Mouse (Mus musculus) right cerebral cortex, postnatal 4 days (tissue): ENCODE measurements at regions not wholly inside any gene's neighbourhood (a gene's known extent, or its start where the extent isn't known, plus 50 kb on each side); places are given as distances from the start of the nearest gene placed in this dataset.
A peak's percentile ranks its signal among the peaks of the same experiment; 100 is the strongest.

Experiments used
- DNase-seq: peaks from one replicate; pipeline ENCODE4 v3.0.0-alpha.2; 2022

DNA sequence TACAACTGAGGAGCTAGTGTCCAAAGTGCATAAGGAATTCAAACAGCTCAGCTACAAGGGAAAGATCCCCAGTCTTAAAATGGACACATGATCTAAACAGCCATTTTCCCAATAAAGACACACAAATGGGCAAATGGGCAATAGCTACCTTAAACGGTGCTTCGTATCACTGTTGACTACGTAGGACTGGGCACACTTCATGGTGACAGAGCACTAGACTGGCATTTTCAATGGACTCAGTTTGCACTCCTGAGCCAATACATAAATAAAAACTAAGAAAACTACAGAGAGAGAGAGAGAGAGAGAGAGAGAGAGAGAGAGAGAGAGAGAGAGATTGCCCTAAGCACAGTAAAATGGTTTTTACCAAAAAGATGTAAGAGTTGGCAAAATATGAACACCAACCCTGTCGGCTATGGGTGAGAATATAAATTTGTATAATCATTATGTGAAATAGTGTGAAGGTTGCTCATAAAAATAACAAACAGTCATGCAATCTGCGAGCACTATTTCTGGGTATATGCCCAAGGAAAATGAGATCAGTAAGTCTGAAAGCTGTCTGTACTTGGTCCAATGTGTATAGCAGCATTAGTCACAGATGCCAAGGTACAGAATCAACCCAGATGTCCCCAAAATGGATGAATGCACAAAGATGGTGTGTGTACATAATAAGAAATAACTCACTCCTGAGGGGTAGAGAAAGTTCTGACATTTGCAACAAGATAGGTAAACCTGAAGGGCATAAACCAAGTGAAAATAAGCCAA lies 312.9 kb upstream of the Clec14a start:
- DNase-seq, result no peak

DNA sequence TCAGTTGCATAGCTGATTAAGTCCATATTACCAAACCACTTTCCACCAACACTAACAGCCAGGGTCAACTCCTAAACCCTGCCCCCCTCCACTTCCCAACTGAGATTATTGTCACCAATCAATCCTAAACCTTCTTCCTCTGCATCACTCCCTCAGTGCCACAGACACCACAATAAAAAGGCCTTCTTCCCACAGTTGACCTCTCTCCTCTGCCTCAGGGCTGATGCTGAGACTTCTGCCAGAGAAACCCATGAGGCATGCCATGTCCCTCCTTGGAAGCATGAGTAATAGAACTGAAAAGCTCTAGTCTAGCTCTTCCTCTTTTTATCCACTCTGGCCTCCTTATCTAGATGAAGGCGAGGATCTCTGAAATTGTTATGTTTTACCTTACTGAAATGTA lies 300.0 kb upstream of the Clec14a start:
- no peak for DNase-seq

DNA sequence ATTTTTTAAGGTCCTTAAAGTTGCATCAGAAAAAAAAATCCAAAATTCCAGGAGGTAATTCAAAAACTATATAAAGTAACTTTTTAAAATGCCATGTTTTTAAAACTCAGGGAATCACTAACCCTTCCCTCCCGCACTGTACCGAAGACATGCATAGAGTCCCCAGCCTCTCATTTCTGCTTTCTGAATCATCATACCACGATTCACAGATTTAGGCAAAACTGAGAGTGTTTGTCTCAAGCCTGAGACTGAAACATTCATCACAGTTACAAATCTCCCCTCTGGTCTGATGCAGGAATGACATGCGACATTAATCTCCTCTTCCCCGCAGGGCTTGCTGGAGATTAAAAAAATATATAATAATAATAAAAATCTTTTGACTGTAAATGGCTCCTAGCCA lies 291.8 kb upstream of the Clec14a start:
- DNase-seq, result no peak

DNA sequence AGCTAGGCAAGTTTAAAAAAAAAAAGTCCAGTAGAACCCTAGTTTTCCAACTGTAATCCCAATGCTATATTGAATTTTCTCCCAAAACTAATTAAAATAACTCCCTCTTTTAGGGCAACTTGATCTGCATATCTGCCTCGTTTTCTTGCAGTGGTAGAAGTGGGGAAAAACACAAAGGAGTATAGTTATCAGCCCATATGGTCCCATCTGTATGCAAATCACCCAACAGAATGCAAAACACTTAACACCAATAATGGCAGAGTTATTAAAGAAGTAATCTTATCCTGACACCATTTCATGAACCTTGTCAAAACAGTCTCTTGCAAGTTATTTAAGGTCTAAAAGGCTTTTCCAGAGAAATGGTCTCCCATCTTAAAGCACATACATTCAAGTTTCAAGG lies 290.7 kb upstream of the Clec14a start:
- DNase-seq, result no peak

DNA sequence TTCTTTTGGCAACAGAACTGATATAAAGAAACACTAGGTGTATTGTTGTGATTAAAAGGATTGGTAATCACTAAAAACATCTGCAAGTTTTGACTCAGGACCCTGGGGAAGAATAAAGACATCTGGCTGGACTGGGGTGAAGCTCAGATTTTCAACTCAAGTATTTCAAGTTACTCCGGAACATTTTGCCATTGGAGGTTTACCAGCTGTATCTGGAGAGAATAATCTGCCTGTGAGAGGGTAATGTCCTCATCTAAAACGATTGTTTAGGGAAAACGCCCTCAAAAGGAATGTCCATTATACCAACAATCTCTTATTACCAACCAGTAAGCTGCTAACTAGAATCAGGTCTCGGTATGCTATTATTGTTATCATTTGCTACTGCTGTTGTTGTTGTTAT lies 288.2 kb upstream of the Clec14a start:
- DNase-seq, result no peak

DNA sequence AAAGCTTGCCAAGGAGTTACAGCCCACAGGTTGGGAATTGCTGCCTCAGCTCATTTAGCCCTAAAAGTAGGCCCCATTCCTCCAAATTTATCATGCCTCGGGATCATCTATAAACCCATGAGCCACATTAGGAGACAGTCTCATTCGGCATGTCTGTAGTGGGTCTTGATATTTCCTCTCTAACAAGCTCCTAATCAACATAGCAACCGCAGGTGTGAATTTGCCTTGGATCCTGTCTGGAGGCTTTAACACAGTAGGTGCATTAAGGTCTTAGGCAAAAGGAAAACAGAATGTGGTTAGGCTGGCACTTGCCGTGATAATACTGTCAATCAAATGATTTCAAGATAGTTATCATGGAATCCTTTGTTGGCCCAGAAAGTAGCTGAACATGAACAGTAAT lies 287.7 kb upstream of the Clec14a start:
- DNase-seq, result no peak

DNA sequence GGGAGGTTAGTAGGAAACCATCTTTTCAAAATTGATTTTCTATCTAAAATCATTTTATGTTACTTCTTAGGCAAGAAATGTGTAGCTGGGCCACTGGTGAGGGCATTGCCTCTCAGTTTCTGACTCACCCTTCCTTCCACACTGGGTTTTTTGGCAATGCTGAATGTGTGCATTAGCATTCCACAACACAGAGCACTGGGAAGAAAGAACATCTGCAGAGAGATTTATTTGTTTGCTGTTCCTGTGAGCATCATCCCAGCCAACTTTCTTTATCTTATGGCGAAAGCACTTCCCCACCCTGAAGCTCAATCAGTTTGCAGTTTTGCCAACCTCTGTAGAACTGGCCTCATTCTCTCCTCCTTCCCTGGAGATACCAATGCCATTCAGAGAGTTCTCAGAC lies 287.0 kb upstream of the Clec14a start:
- no peak for DNase-seq

DNA sequence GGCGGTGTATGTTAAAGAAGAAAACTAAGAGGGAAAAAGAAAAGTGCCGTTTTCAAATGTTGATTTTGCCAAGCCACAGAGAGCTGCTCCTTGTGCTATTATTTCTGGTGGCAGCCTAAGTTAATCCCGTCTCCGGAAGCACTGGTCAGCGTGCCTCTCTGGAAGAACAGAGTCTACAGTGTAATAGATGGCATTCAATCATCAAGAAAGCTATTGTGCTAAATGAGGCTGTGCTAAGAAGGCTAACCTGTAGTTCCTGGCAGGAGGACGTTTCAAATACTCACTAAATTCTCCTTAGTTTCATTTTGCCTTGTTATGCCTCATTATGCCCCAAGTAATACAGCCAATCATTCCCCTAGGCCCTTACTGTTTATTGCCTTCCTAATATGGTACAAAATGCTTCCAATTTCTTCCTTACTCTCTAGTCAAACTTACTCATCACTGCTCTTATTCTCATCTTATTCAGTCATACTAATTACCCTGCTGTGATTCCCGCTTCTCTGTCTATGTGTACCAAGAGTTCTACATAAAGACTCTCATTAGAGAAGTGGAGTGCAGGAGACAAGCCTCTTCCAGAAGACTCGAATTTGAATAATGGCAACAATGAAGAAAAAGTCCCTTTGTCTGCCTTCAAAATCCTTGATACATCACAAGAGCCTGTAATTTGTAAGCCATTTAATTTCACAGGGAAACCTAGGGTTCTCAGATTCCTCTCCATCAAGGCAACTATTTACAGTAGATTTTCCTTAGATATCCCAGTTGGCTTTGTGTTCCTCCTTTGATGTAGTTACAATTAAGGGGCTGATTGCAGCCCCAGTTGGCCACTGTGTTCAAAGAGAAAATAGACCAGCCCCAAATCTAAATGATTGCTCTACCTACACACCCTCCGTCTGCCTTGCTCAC lies 282.0 kb upstream of the Clec14a start:
- DNase-seq, result no peak

DNA sequence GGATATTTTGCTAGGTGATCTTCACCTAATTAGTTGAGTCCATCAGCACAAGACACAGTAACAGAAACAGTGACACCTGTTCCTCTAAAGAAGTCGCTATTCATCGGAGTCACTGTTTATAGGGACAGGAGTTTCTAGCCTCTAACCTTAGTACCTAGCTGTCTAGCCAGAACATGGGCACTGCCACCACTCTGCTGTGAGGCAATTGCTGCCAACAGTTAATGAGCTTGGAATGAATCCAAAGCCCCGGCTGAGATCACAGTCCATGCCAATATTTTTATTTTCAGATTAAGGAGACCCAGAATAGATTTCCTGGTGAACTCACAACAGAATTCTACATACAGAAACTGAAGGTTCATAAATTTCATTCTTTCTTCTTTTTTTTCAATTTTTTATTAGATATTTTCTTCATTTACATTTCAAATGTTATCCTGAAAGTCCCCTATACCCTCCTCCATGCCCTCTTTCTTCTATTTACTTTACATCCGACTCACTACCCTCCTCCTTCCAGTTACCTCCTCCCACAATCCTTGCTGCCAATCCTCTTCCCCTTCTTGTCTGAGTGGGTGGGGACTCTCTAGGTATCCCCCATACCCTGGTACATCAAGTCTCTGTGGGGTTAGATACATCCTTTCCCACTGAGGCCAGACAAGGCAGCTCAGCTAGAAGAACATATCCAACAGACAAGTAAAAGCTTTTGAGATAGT lies 276.9 kb upstream of the Clec14a start:
- DNase-seq, result no peak

DNA sequence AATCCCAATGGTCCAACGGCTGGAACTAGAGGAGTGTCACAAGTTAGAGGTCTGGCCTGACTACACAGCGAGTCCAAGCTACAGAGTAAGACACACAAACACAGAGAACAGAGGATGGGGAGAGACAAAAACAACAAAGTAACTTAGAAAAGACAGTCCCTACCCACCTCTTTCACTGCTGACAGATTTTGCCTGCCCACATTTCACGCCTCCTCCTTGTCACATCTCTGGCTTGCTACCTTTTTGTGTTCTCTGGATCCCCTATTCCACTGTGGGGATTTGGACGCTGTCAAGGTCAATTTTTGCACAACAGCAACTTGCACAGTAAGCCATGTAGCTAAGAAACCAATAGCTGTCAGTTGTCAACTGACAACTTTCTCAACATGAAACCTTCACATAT lies 275.8 kb upstream of the Clec14a start:
- DNase-seq, result no peak

DNA sequence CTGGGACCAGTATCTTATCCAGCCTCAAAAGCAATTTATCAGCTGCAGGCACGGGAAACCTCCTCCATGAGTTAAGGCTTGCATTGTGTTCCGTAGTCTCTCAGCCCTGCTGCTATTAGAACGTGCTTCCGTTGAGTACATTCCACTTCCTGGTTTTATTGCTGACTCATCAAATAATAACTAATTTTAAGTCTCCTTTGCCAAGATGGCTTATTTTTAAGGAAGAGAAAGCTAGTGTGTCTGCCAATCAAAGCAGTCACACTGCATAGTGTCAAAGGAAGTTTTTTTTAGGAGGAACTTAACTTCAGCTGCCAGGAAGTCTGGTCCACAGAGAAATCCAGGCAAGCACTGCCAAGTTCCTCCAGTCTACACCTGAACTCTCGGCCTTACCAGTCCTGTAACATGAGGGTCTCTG lies 269.2 kb upstream of the Clec14a start:
- DNase-seq, result no peak

DNA sequence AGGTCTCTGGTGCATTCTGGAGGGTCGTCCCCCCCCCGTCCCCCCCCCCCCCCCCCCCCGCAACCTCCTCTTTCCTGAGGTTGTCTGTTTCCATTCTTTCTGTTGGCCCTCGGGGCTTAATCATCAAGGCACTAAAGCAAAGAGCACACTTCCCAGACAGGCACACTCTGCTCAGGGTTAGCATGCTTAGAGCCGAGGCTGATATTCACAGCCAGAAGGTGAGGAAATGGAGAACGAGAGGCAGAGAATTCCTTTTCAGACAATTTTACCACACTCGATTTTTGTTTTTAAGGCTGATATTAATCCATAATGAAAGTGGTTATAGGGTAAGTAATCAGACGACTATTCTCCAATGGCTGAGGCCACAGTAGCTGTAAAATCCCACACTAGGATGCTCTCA lies 268.7 kb upstream of the Clec14a start:
- DNase-seq, result no peak

DNA sequence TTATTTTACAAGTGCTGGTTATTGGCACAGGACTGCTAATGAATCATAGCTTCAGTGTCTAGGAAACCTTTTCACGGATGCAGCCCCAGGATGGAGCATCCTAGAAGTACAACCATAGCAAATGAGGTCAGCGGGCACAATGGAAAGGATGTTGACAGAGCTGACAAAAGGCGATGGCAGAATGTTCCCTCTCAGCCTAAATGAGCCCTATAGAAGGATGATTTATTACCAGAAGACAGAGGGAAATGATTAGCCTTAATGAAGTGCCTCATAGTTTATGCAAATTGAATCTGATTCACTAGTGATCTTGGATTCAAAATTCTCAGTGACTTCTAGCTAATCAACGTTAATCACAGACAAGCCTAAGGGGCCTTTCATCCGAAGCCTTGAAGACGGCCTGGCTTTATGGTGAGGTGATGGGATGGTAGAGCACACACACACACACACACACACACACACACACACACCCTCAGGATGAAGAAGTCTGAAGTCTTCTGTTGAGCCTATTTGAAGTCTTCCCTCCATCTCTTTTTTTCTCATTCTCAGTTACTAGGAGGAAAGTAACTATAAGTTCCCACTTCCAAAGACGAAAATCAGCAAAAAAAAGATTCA lies 267.4 kb upstream of the Clec14a start:
- no peak for DNase-seq

DNA sequence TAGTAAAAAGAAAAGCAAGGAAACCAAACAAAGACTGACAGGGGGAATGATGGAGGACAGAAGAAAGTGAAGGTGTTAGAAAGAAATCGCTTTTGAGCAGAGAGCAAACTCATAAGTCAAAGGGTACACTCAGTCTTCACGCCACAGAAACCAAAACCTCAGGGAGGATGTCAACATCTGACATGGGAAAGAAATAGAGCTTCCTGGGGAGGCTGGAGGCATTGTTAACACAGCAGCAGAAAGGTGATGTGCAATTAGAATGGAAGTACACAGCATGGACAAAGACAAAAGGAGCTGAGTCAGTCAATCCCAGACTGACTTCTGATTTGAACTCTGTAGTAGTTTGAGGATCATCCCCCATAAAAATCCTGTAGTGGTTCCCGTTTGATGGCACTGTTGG lies 261.2 kb upstream of the Clec14a start:
- DNase-seq, result no peak

DNA sequence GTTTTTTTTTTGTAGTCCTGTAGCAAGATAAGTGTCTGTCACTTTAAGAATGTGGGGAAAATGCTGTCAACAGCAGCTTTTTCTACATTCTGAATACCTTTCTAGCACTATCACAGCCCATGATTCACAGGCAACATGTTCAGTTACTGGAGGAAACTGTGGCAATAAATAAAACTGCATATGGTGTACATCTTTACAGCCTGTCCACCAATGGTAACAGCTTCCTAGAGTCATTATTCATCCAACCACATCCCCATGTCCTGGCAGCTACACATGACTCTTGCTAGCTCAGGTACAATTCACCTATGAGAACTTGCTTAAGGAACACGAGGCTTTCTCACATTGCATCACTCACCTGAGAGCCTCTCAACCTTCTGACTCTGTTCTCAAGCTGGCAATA lies 247.7 kb upstream of the Clec14a start:
- DNase-seq, result no peak

DNA sequence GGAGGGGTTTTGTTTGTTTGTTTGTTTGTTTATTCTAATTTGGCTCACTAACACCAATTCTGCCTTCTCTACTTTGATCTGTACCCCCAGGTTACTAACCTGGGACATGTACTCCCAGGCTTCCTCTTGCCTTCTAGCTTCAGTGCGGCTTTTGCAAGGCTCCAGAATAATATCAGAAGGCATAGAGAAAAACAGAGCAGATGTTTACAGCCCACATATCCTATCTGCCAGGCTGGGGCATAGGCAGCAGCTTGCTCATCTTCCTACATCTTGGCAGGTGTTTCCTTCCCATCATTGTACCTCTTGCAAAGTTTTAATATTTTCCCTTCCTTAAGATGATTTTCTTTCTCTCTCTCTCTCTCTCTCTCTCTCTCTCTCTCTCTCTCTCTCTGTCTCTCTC lies 244.9 kb upstream of the Clec14a start:
- DNase-seq, result no peak

DNA sequence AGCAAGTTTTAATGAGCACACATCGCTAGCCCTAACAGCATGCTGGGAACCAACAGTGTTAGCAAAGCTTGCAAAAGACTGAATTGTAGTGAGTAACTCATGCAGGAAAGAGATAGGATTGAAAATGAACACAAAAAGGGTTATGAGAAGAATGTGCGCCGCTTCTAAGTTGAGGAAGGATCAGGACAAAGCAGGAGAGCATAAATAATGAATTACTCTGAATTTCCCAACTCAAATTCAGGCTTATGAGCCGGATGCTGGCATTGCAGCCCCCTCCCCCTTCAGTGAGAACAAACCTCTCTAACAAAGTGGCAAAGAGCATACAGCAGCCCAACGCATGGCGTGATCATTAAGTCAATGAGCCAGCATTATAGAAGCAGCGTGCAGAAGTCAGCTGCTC lies 243.6 kb upstream of the Clec14a start:
- peak; percentile 6 for DNase-seq

DNA sequence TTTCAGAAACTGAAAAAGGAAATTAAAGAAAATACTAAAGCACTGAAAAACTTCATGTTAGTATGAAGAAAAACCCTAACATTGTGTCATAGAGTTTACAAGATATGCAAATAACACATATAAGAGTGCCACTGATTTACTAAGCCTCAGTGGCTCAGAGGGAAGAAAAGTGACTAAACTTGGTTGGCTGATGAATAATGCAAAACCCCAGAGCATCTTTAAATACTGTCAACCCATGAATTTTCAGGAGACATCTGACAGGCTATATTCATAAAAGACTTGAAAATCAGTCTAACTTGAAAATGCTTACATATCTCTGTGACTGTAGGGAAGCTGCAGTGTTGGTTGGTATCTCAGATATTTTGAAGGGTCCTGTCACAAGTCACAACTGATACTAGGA lies 235.2 kb upstream of the Clec14a start:
- DNase-seq, result no peak

DNA sequence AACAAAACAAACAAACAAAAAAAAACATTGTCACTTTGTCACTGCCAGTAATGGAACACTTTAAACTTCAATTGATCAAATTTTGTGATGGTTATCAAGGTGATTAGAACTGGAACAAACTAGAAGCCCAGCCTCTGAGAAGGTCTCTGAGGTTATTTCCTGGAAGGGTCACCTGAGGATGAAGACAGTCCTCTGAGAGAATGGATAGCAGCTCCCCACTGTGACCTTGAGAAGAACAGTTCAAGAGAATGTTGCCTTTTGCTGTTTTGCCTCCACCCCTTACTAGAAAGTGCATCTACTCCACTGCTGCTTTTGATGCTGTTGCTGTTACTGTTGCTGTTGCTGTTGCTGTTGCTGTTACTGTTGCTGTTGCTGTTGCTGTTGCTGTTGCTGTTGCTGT lies 205.1 kb upstream of the Clec14a start:
- no peak for DNase-seq

DNA sequence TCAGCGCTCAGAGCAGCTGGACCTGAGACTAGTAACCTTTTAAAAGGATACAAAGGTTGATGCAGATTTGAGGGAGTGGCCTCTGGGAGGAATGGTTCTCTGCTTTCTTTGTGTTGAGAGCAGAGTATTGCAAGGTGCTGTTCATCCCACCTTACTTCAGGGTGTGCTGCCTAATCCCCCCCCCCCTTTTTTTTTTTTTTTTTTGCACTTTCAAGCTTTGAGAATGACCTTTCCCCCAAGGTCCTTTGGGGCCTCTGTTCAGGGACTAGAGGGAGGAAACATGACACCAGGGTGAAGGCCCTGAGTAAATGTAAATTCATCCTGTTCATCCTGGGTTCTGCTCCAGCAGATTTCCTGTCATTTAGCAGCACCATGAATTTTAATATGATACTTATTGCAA lies 204.4 kb upstream of the Clec14a start:
- no peak for DNase-seq

DNA sequence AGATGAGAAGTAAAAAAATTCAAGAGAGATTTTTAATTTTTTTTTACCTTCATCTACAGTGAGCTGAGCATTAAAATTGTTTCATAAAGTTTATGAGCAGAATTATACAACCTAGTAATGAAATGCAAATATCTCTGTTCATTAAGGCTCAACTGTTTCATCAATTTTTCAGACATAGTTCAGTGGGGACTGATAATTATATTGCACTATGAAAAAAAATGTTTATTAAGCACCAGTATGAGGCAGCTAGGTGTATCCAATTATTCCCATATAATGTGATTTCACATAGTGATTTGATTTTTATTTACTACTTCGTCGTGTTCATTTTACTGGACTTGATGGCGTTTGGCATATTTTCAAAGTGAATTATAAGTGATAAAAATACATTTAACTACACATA lies 191.4 kb upstream of the Clec14a start:
- DNase-seq, result no peak

DNA sequence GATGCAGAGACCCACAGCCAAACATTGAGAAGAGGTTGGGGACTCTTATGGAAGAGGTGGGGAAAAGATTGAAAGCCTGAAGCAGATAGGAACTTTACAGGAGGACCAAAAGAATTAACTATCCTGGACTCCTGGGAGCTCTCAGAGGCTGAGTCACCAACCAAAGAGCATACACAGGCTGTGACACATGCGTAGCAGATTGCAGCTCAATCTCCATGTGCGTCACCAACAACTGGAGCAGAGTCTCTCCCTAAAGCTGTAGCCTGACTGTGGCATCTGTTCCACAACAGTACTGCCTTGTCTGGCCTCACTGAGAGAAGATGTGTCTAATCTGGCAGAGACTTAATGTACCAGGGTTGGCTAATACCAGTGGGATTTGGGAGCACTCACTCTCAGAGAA lies 185.7 kb upstream of the Clec14a start:
- no peak for DNase-seq

DNA sequence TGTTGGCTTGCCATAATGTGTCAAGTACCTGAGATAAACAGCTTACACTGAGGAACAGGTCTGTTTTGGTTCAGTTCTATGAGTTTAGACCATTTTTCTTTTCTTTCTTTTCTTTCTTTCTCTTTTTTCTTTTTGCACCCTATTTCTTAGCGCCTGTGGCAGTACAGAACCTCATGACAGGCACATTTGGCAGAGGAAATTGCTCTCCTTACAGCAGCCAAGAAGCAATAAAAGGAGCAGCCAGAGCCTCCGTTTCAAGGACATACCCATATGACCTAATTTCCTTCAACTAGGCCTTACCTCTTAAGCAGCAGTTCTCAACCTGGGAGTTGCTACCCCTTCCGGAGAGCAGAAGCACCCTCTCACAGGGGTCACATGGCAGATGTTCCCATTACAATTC lies 173.9 kb upstream of the Clec14a start:
- no peak for DNase-seq
